Mouse (Mus musculus) inflammation-experienced regulatory T-cells (primary cell): ENCODE results near the gene Vrk2. TPM values are rescaled to one million over a fixed set of nuclear protein-coding genes. Genes with fewer than 3 reads are reported as not detected.

Experiments
- polyA plus RNA-seq, 2 experiments: library from polyadenylated mRNA; unstranded; fragments of 100-300 nt; shearing (Covaris generic); gene quantifications; one replicate each; pipeline ENCODE4 v1.2.1; 2017

Gene Vrk2
- 10 to 100 TPM; 27.8 to 43.0 TPM for polyA plus RNA-seq

GRCm38 (mm10) chr11:26593061-26594059 is at the start of gene Vrk2, which contains the start of gene Gm6899:
Vrk2 (minus strand) TSS chr11:26593999.
Gm6899 (plus strand) TSS chr11:26593241.

Other genes with a start within 250 kb of the Vrk2 start
- gene Fancl, start 207.9 kb downstream of the Vrk2 start, polyA plus RNA-seq: 10 to 100 TPM; 21.1 to 26.9 TPM
- gene Gm6899, start 758 bp downstream of the Vrk2 start, polyA plus RNA-seq: under 1 TPM in 1 of 2 experiments, not detected in 1; 0.77 TPM